Mouse (Mus musculus) hindbrain, postnatal 0 days (tissue): ENCODE measurements around the gene Prom1. TPM values are rescaled to one million over a fixed set of nuclear protein-coding genes. Genes with fewer than 3 reads are reported as not detected.
A peak's percentile ranks its signal among the peaks of the same experiment; 100 is the strongest.

Experiments
- ATAC-seq: fragments of 200-750 bp; cut with Nextera tagmentation; 2 replicates; pipeline ENCODE4 v1.8.0; 2017; ENCODE audit warnings: mild to moderate bottlenecking, moderate TSS enrichment, moderate library complexity
- DNase-seq: peaks from one replicate; pipeline ENCODE4 v3.0.0-alpha.2; 2015; ENCODE audit warnings: low spot score
- H3K27ac ChIP-seq: fragments of 300-500 bp; sonication (generic); 2 replicates; pipeline ENCODE4 v1.5.1; 2014; ENCODE audit warnings: mild to moderate bottlenecking
- H3K27me3 ChIP-seq: fragments of 300-500 bp; sonication (generic); 2 replicates; pipeline ENCODE4 v1.6.1; 2014; ENCODE audit warnings: low read length, mixed read lengths; ENCODE audit not compliant: insufficient read depth
- H3K36me3 ChIP-seq: fragments of 300-500 bp; sonication (generic); 2 replicates; pipeline ENCODE4 v1.6.1; 2014; ENCODE audit warnings: low read length, mixed read lengths; ENCODE audit not compliant: insufficient read depth
- H3K4me1 ChIP-seq: fragments of 300-500 bp; sonication (generic); 2 replicates; pipeline ENCODE4 v1.6.1; 2014; ENCODE audit warnings: antibody characterized with exemption, low read length, mixed read lengths; ENCODE audit not compliant: insufficient read depth
- H3K4me2 ChIP-seq: fragments of 300-500 bp; sonication (generic); 2 replicates; pipeline ENCODE4 v1.6.1; 2014; ENCODE audit warnings: low read depth, mild to moderate bottlenecking, low read length, moderate library complexity, mixed read lengths
- H3K4me3 ChIP-seq: fragments of 300-500 bp; sonication (generic); 2 replicates; pipeline ENCODE4 v1.5.1; 2014; ENCODE audit warnings: low read length
- H3K9ac ChIP-seq: fragments of 300-500 bp; sonication (generic); replicated peaks from 2 replicates; pipeline ENCODE4 v1.6.1; 2014; ENCODE audit warnings: mild to moderate bottlenecking, low read length, moderate library complexity, mixed read lengths
- H3K9me3 ChIP-seq: fragments of 300-500 bp; sonication (generic); 2 replicates; pipeline ENCODE4 v1.6.1; 2016; ENCODE audit warnings: low read length, mixed read lengths
- CTCF ChIP-seq: IDR thresholded peaks from 2 replicates; pipeline ENCODE4 v1.5.1; 2016; ENCODE audit warnings: antibody characterized with exemption, control low read depth, low read depth
- WGBS: fragments of 180-500 bp; shearing (Covaris S2); extraction: QIAGEN DNeasy Blood & Tissue Kit; methylation state at CpG from one replicate; pipeline ENCODE4 v1.1.7; 2014; 5-methylcytosine and 5-hydroxymethylcytosine counted together
- polyA plus RNA-seq: library from polyadenylated mRNA; unstranded; fragments of >200 nt; fragmentation: Nextera tagmentation; extraction: Ambion mirVana; gene quantifications from 2 replicates; pipeline ENCODE4 v1.2.1, GENCODE M21; 2015
- total RNA-seq: library from RNA; depleted of rRNA; stranded (reverse); fragments of >200 nt; gene quantifications from 2 replicates; pipeline ENCODE4 v1.2.3, GENCODE M21; 2014

Prom1 gene
- total and polyA plus RNA-seq, 2 experiments from 2014 or later = 21.0 to 22.6 TPM

- Histone ChIP-seq H3K36me3 (no peaks in the 10 kb centered on the region), H3K4me2 (no peak overlapping the region), H3K9ac (no peak overlapping the region), H3K27ac (no peak overlapping the region), H3K4me1 (no peaks in the 10 kb centered on the region), H3K9me3 (no peaks in the 10 kb centered on the region), H3K4me3 (no peak overlapping the region), H3K27me3 (no peaks in the 10 kb centered on the region)
- TF ChIP-seq CTCF = no peak
- DNase-seq (no peak), ATAC-seq (no peak)
- WGBS = 85% methylated on average over 4 of the region's 4 CpGs
Measured at GRCm38 (mm10) chr5:43996162-43996561, 105.7 kb downstream of the Prom1 start.

DNA sequence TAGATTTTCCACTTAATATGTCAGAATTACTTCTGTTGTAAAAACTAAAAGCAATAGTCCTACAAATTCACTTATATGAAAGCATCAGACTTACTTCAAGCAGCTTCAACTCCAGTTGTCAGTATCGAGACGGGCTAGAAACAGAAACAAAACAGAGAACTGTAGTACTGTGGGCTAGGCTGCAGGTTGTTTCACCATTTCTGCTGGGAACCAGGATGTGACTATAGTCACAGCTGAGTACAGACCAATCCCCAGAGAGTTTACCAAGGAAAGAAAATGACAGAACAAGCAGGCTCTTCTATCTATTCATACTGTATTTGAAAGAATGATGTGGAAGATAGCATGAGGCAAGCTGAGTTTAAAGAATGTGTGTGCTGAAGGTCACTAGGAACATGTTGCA, 106.9 kb downstream of the Prom1 start:
- Histone ChIP-seq H3K4me3 (no peak overlapping the region), H3K4me1 (no peaks in the 10 kb centered on the region), H3K27me3 (no peaks in the 10 kb centered on the region), H3K9me3 (no peaks in the 10 kb centered on the region), H3K36me3 (no peaks in the 10 kb centered on the region), H3K27ac (no peak overlapping the region), H3K4me2 (no peak overlapping the region), H3K9ac (no peak overlapping the region)
- DNase-seq (no peak), ATAC-seq (no peak)
- TF ChIP-seq CTCF = no peak
- WGBS = 93% methylated on average over 2 of the region's 2 CpGs

DNA sequence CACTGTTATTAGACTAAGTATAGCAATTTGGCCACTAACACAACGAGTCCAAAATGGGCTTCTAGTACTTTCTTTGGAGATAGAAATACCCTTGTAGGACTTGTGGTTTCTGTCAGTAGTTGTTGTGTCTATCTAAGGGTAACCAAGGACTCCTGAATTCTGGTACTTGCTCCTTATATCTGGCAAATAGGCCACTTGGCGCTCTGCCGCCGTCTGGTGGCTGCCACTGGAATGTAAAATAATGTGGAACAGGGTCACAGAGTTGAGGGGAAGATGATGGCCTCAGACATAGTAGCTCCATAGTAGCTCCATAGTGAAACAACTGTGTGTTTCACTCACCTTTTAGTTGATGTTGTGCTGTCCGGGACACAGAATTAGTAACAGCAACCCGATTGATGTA, 111.5 kb downstream of the Prom1 start:
- peak; percentile 69 for TF ChIP-seq CTCF
- Histone ChIP-seq H3K4me1 (no peaks in the 10 kb centered on the region), H3K4me3 (no peak overlapping the region), H3K27me3 (no peaks in the 10 kb centered on the region), H3K4me2 (no peak overlapping the region), H3K27ac (no peak overlapping the region), H3K36me3 (no peaks in the 10 kb centered on the region), H3K9ac (no peak overlapping the region), H3K9me3 (no peaks in the 10 kb centered on the region)
- 55% methylated on average over 6 of the region's 6 CpGs for WGBS
- no peak for ATAC-seq
- peak; percentile 37 for DNase-seq

- H3K27me3 ChIP-seq = no peaks in the 10 kb centered on the region
- H3K4me3 ChIP-seq = no peak overlapping the region
- H3K36me3 ChIP-seq = no peaks in the 10 kb centered on the region
- no peak overlapping the region for H3K9ac ChIP-seq
- H3K4me2 ChIP-seq = no peak overlapping the region
- ATAC-seq (no peak), DNase-seq (no peak)
- no peaks in the 10 kb centered on the region for H3K9me3 ChIP-seq
- WGBS = 86% methylated on average over 5 of the region's 5 CpGs
- H3K27ac ChIP-seq = no peak overlapping the region
- peak; percentile 12; the same call in 1 of the 2 replicates for TF ChIP-seq CTCF
- no peaks in the 10 kb centered on the region for H3K4me1 ChIP-seq
Measured at GRCm38 (mm10) chr5:43989017-43989416, 112.8 kb downstream of the Prom1 start.

GRCm38 (mm10) chr5:43986212-43986611, 115.6 kb downstream of the Prom1 start:
- H3K36me3 ChIP-seq = no peaks in the 10 kb centered on the region
- no peak for ATAC-seq
- H3K27me3 ChIP-seq = no peaks in the 10 kb centered on the region
- no peak for DNase-seq
- H3K9me3 ChIP-seq = no peaks in the 10 kb centered on the region
- H3K4me1 ChIP-seq = no peaks in the 10 kb centered on the region
- no peak for TF ChIP-seq CTCF
- H3K4me2 ChIP-seq = no peak overlapping the region
- H3K4me3 ChIP-seq = no peak overlapping the region
- H3K27ac ChIP-seq = no peak overlapping the region
- no peak overlapping the region for H3K9ac ChIP-seq

- DNase-seq = no peak
- Histone ChIP-seq H3K4me3 (no peak overlapping the region), H3K9ac (no peak overlapping the region), H3K4me2 (no peak overlapping the region), H3K9me3 (no peaks in the 10 kb centered on the region), H3K4me1 (no peaks in the 10 kb centered on the region), H3K36me3 (no peaks in the 10 kb centered on the region), H3K27me3 (no peaks in the 10 kb centered on the region), H3K27ac (no peak overlapping the region)
- ATAC-seq = no peak
- TF ChIP-seq CTCF = no peak
- WGBS = 47% methylated on average over 1 of the region's 1 CpGs
Measured at GRCm38 (mm10) chr5:43982896-43983295, 118.9 kb downstream of the Prom1 start.

DNA sequence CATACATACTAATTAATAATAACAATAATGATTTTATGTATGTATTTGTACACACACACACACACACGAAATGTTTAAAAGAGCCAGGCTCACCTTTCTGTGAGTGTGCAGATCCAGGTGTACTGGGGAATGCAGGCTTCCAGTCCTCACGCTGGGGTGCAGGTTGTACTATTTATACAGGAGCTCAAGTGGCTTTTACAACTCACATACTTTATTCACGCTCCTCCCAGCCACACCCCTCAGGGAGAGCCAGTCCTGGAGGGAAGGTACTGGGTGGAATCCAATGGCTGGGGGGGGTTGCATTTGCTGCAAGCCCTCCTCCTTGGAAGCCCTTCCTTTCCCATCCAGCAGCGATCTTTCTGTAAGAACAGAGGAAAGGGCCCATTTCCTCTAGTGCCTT, 120.2 kb downstream of the Prom1 start, which contains the start of gene Fgfbp1:
Gene Fgfbp1 (minus strand): TSS at position 160 of the 400 bp plus-strand sequence.
- no peak within 1 kb of the TSS for H3K4me2 ChIP-seq
- no peak within 1 kb of the TSS for H3K4me3 ChIP-seq
- no peak within 1 kb of the TSS for H3K27ac ChIP-seq
- no peak within 1 kb of the TSS for H3K9ac ChIP-seq
- TF ChIP-seq CTCF = no peak
- no peaks in the 10 kb centered on the region for H3K27me3 ChIP-seq
- WGBS = 60% methylated on average over 4 of the region's 4 CpGs
- H3K4me1 ChIP-seq = no peaks in the 10 kb centered on the region
- no peaks in the 10 kb centered on the region for H3K36me3 ChIP-seq
- H3K9me3 ChIP-seq = no peaks in the 10 kb centered on the region
- DNase-seq (no peak), ATAC-seq (no peak)
